Mouse (Mus musculus) heart, adult 2 months (tissue): ENCODE measurements around the gene Acy3. TPM values are rescaled to one million over a fixed set of nuclear protein-coding genes. Genes with fewer than 3 reads are reported as not detected.

Source experiments
- DNase-seq, 2 experiments: peaks; one replicate each; pipeline ENCODE4 v3.0.0; 2021
- H3K27ac ChIP-seq: fragments of 200-600 bp; 2 replicates; pipeline ENCODE4 v1.8.1; 2022
- H3K27me3 ChIP-seq: fragments of 200-500 bp; 2 replicates; pipeline ENCODE4 v1.6.1; 2012; ENCODE audit warnings: mild to moderate bottlenecking, low read length, inconsistent platforms, mixed read lengths; ENCODE audit not compliant: control insufficient read depth, insufficient read depth
- H3K36me3 ChIP-seq: fragments of 200-500 bp; 2 replicates; pipeline ENCODE4 v1.6.1; 2012; ENCODE audit warnings: low read length, inconsistent platforms; ENCODE audit not compliant: control insufficient read depth, insufficient read depth
- H3K4me1 ChIP-seq: fragments of 200-500 bp; 2 replicates; pipeline ENCODE4 v1.6.1; 2011; ENCODE audit warnings: low read length; ENCODE audit not compliant: control insufficient read depth, insufficient read depth
- H3K4me3 ChIP-seq: fragments of 200-600 bp; 2 replicates; pipeline ENCODE4 v1.8.1; 2022
- H3K79me2 ChIP-seq: fragments of 200-500 bp; replicated peaks from 2 replicates; pipeline ENCODE4 v1.6.1; 2012; ENCODE audit warnings: mild to moderate bottlenecking, inconsistent platforms, low read length, moderate library complexity, mixed read lengths; ENCODE audit not compliant: control insufficient read depth, insufficient read depth
- H3K9ac ChIP-seq: fragments of 200-500 bp; 2 replicates; pipeline ENCODE4 v1.6.1; 2012; ENCODE audit warnings: low read depth, mild to moderate bottlenecking, control low read depth, inconsistent platforms, low read length, mixed read lengths
- CTCF ChIP-seq: fragments of 200-600 bp; IDR thresholded peaks from 2 replicates; pipeline ENCODE4 v1.8.1; 2022; ENCODE audit warnings: antibody characterized with exemption, mild to moderate bottlenecking, moderate library complexity
- EP300 ChIP-seq: fragments of 200-500 bp; IDR thresholded peaks from 2 replicates; pipeline ENCODE4 v1.6.1; 2011; ENCODE audit warnings: low read depth, low read length, control low read depth; ENCODE audit not compliant: insufficient read depth
- POLR2A ChIP-seq: fragments of 200-500 bp; IDR thresholded peaks from 2 replicates; pipeline ENCODE4 v1.6.1; 2011; ENCODE audit warnings: mild to moderate bottlenecking, low read depth, low read length, control low read depth; ENCODE audit not compliant: insufficient read depth
- WGBS: fragments of 180-500 bp; shearing (Covaris S2); methylation state at CpG from one replicate; pipeline ENCODE4 v1.1.7; 2018; 5-methylcytosine and 5-hydroxymethylcytosine counted together
- intact Hi-C: fragments of 180-260 bp; cut with DNase I; formaldehyde crosslinking; loops from one replicate; pipeline ENCODE4 v1.15.1; 2025
- polyA plus RNA-seq: library from polyadenylated mRNA; depleted of rRNA; stranded (reverse); fragments of >200 nt; gene quantifications from 2 replicates; pipeline ENCODE4 v1.2.3, GENCODE M21; 2012
- total RNA-seq, 2 experiments: library from RNA; stranded (reverse); gene quantifications; 2 replicates each; pipeline ENCODE4 v1.2.3; 2021

Acy3 gene
- total and polyA plus RNA-seq, 3 experiments: 21.5 to 89.9 (median 28.0) TPM

GRCm38 (mm10) chr19:4005091-4005490 is 18.7 kb downstream of the Acy3 start:
- Histone ChIP-seq H3K4me1 (peaks cover 6% of the 10 kb centered on the region; the same call in 1 of the 2 replicates), H3K36me3 (no peaks in the 10 kb centered on the region), H3K27me3 (no peaks in the 10 kb centered on the region), H3K9ac (no peak overlapping the region), H3K79me2 (no peaks in the 10 kb centered on the region), H3K27ac (peak overlapping the region; percentile 84), H3K4me3 (no peak overlapping the region)
- intact Hi-C loops: no loop called here
- no peak for DNase-seq
- WGBS: 63% methylated on average over 9 of the region's 9 CpGs
- TF ChIP-seq CTCF: no peak
- TF ChIP-seq POLR2A: no peak
- TF ChIP-seq EP300: no peak

- no peaks in the 10 kb centered on the region for H3K27me3 ChIP-seq
- no peak overlapping the region for H3K9ac ChIP-seq
- 93% methylated on average over 8 of the region's 8 CpGs for WGBS
- no peak overlapping the region for H3K27ac ChIP-seq
- H3K4me1 ChIP-seq: peaks cover 4% of the 10 kb centered on the region; the same call in 1 of the 2 replicates
- DNase-seq: no peak
- no peaks in the 10 kb centered on the region for H3K36me3 ChIP-seq
- TF ChIP-seq POLR2A (0 out of 2 replicates have a peak, but pooled peaks have one; percentile 32), CTCF (no peak), EP300 (no peak)
- no peaks in the 10 kb centered on the region for H3K79me2 ChIP-seq
- intact Hi-C loops: no loop called here
- H3K4me3 ChIP-seq: no peak overlapping the region
Measured at GRCm38 (mm10) chr19:4005971-4006370, 19.6 kb downstream of the Acy3 start.

GRCm38 (mm10) chr19:4011086-4011485 is 24.7 kb downstream of the Acy3 start:
- no peaks in the 10 kb centered on the region for H3K36me3 ChIP-seq
- H3K79me2 ChIP-seq: no peaks in the 10 kb centered on the region
- H3K27ac ChIP-seq: no peak overlapping the region
- H3K27me3 ChIP-seq: no peaks in the 10 kb centered on the region
- peaks cover 5% of the 10 kb centered on the region for H3K4me1 ChIP-seq
- 89% methylated on average over 5 of the region's 5 CpGs for WGBS
- no peak overlapping the region for H3K9ac ChIP-seq
- H3K4me3 ChIP-seq: no peak overlapping the region
- intact Hi-C loops: no loop called here
- TF ChIP-seq CTCF (no peak), POLR2A (no peak)
- DNase-seq: no peak

- TF ChIP-seq POLR2A: peak; percentile 95
- TF ChIP-seq CTCF: peak; percentile 88
- TF ChIP-seq EP300: peak; percentile 95
- H3K36me3 ChIP-seq: no peaks in the 10 kb centered on the region
- H3K27me3 ChIP-seq: no peaks in the 10 kb centered on the region
- H3K79me2 ChIP-seq: no peaks in the 10 kb centered on the region
- peak; percentile 93 to 98 for DNase-seq
- H3K27ac ChIP-seq: peak within 1 kb of the TSS; percentile 97
- under 1% methylated on average over 45 of the region's 45 CpGs for WGBS
- H3K4me1 ChIP-seq: peaks cover 5% of the 10 kb centered on the region
- H3K4me3 ChIP-seq: peak within 1 kb of the TSS; percentile 81
- intact Hi-C loops: loop anchor here (1.0 kb wide), 2 partner anchors 12 to 65 kb away; partner anchors contain the start of genes Gm49405 and Nudt8
- H3K9ac ChIP-seq: peak within 1 kb of the TSS; percentile 85
Measured at GRCm38 (mm10) chr19:4012432-4013022, 26.2 kb downstream of the Acy3 start, which contains the start of gene Ndufv1. TSS of gene Ndufv1 (minus strand) at chr19:4012806.

GRCm38 (mm10) chr19:4013066-4013465 is 26.7 kb downstream of the Acy3 start:
- WGBS: 17% methylated on average over 9 of the region's 9 CpGs
- peak overlapping the region; percentile 62 for H3K9ac ChIP-seq
- intact Hi-C loops: loop anchor here (1.0 kb wide), 1 partner anchor 66 kb away; no protein-coding TSS in a partner anchor

GRCm38 (mm10) chr19:4014802-4015201 is 28.4 kb downstream of the Acy3 start:
- no peak overlapping the region for H3K27ac ChIP-seq
- intact Hi-C loops: loop anchor here (5.0 kb wide), 3 partner anchors 82 to 292 kb away; partner anchors contain the start of genes Cdk2ap2, Grk2 and Pitpnm1
- H3K4me3 ChIP-seq: no peak overlapping the region
- DNase-seq: no peak
- no peaks in the 10 kb centered on the region for H3K27me3 ChIP-seq
- no peaks in the 10 kb centered on the region for H3K79me2 ChIP-seq
- no peaks in the 10 kb centered on the region for H3K36me3 ChIP-seq
- H3K9ac ChIP-seq: no peak overlapping the region
- TF ChIP-seq POLR2A (no peak), EP300 (no peak), CTCF (no peak)
- H3K4me1 ChIP-seq: peaks cover 5% of the 10 kb centered on the region

More at GRCm38 (mm10) chr19:4013066-4013465, 26.7 kb downstream of the Acy3 start:
- Histone ChIP-seq H3K27ac (peak overlapping the region; percentile 57; the same call in 1 of the 2 replicates), H3K27me3 (no peaks in the 10 kb centered on the region), H3K36me3 (no peaks in the 10 kb centered on the region), H3K79me2 (no peaks in the 10 kb centered on the region), H3K4me3 (peak overlapping the region; percentile 35), H3K4me1 (peaks cover 5% of the 10 kb centered on the region)
- TF ChIP-seq EP300: no peak
- peak; percentile 1; the same call in 1 of the 2 replicates for TF ChIP-seq CTCF
- no peak for TF ChIP-seq POLR2A
- DNase-seq: no peak
